Mouse (Mus musculus) neural tube, embryonic 11.5 days (tissue): ENCODE data around the gene Mr1. TPM values are rescaled to one million over a fixed set of nuclear protein-coding genes. Genes with fewer than 3 reads are reported as not detected.
A peak's percentile ranks its signal among the peaks of the same experiment; 100 is the strongest.

Experiments
- ATAC-seq: fragments of 200-750 bp; cut with Nextera tagmentation; 2 replicates; pipeline ENCODE4 v1.8.0; 2017; ENCODE audit warnings: moderate number of reproducible peaks, mild to moderate bottlenecking, moderate TSS enrichment, moderate library complexity; ENCODE audit not compliant: insufficient read depth, low FRiP score, low TSS enrichment
- DNase-seq: peaks from one replicate; pipeline ENCODE4 v3.0.0-alpha.2; 2015; ENCODE audit warnings: low spot score
- H3K27ac ChIP-seq: fragments of 300-500 bp; sonication (generic); 2 replicates; pipeline ENCODE4 v1.5.1; 2014; ENCODE audit warnings: low read depth, mild to moderate bottlenecking, low read length
- H3K27me3 ChIP-seq: fragments of 300-500 bp; sonication (generic); 2 replicates; pipeline ENCODE4 v1.6.1; 2014; ENCODE audit warnings: mild to moderate bottlenecking, low read length, mixed read lengths; ENCODE audit not compliant: control insufficient read depth, insufficient read depth
- H3K36me3 ChIP-seq: fragments of 300-500 bp; sonication (generic); 2 replicates; pipeline ENCODE4 v1.6.1; 2014; ENCODE audit warnings: mild to moderate bottlenecking, low read length, moderate library complexity, mixed read lengths; ENCODE audit not compliant: control insufficient read depth, insufficient read depth
- H3K4me1 ChIP-seq: fragments of 300-500 bp; sonication (generic); 2 replicates; pipeline ENCODE4 v1.6.1; 2014; ENCODE audit warnings: low read length, mixed read lengths; ENCODE audit not compliant: control insufficient read depth, insufficient read depth
- H3K4me2 ChIP-seq: fragments of 300-500 bp; sonication (generic); 2 replicates; pipeline ENCODE4 v1.6.1; 2014; ENCODE audit warnings: low read depth, mild to moderate bottlenecking, moderate library complexity
- H3K4me3 ChIP-seq: fragments of 300-500 bp; sonication (generic); 2 replicates; pipeline ENCODE4 v1.5.1; 2014; ENCODE audit warnings: low read depth, low read length
- H3K9ac ChIP-seq: fragments of 300-500 bp; sonication (generic); 2 replicates; pipeline ENCODE4 v1.6.1; 2014; ENCODE audit warnings: mild to moderate bottlenecking, low read length
- H3K9me3 ChIP-seq: fragments of 300-500 bp; sonication (generic); 2 replicates; pipeline ENCODE4 v1.6.1; 2016; ENCODE audit warnings: low read length; ENCODE audit not compliant: control insufficient read depth
- WGBS: fragments of 180-500 bp; shearing (Covaris S2); extraction: QIAGEN DNeasy Blood & Tissue Kit; methylation state at CpG from one replicate; pipeline ENCODE4 v1.1.7; 2014; 5-methylcytosine and 5-hydroxymethylcytosine counted together
- polyA plus RNA-seq: library from polyadenylated mRNA; unstranded; fragments of >200 nt; fragmentation: Nextera tagmentation; extraction: Ambion mirVana; gene quantifications from 2 replicates; pipeline ENCODE4 v1.2.1, GENCODE M21; 2014

The Mr1 gene
- polyA plus RNA-seq, 1 experiment from 2014 or later = 0.37 TPM

DNA sequence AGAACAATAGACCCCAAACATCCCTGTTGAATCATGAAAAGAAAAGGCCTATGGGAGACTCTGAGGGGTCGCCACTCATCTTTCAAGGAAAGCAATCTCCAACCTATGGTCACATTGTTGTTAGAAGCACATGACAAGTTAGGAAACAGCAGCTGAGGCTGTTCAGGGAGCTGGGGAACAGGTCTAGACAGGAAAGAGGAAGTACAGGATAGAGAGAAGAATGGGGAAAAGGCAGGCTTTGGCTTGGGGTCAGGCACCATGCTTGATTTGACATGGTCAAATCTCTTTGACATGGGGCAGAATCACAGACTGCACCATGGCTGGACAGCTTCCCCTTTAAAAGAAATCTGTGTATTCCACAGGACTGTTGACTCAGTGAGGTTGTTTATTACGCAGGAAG is 614 bp upstream of the Mr1 start:
- 85% methylated on average over 2 of the region's 2 CpGs for WGBS
- no peak overlapping the region for H3K27ac ChIP-seq
- no peak overlapping the region for H3K4me3 ChIP-seq

GRCm38 (mm10) chr1:155145620-155146019 is 994 bp downstream of the Mr1 start:
- no peak overlapping the region for H3K4me3 ChIP-seq
- ATAC-seq = no peak
- no peak for DNase-seq
- no peak overlapping the region for H3K27ac ChIP-seq
- no peaks in the 10 kb centered on the region for H3K9me3 ChIP-seq
- 68% methylated on average over 6 of the region's 6 CpGs for WGBS
- no peaks in the 10 kb centered on the region for H3K36me3 ChIP-seq
- no peaks in the 10 kb centered on the region for H3K4me1 ChIP-seq
- H3K27me3 ChIP-seq = no peaks in the 10 kb centered on the region
- no peak overlapping the region for H3K9ac ChIP-seq
- no peak overlapping the region for H3K4me2 ChIP-seq

More for the DNA sequence above, 614 bp upstream of the Mr1 start:
- ATAC-seq = no peak
- Histone ChIP-seq H3K4me2 (no peak overlapping the region), H3K9ac (no peak overlapping the region), H3K4me1 (no peaks in the 10 kb centered on the region), H3K9me3 (no peaks in the 10 kb centered on the region), H3K36me3 (no peaks in the 10 kb centered on the region), H3K27me3 (no peaks in the 10 kb centered on the region)
- no peak for DNase-seq

- DNase-seq (peak; percentile 33), ATAC-seq (no peak)
- no peaks in the 10 kb centered on the region for H3K27me3 ChIP-seq
- no peak overlapping the region for H3K4me3 ChIP-seq
- no peaks in the 10 kb centered on the region for H3K9me3 ChIP-seq
- no peaks in the 10 kb centered on the region for H3K36me3 ChIP-seq
- no peak overlapping the region for H3K4me2 ChIP-seq
- H3K4me1 ChIP-seq = no peaks in the 10 kb centered on the region
- H3K9ac ChIP-seq = no peak overlapping the region
- H3K27ac ChIP-seq = no peak overlapping the region
- WGBS = 73% methylated on average over 2 of the region's 2 CpGs
These were observed 6.5 kb downstream of the Mr1 start for GRCm38 (mm10) chr1:155140076-155140475.

GRCm38 (mm10) chr1:155138795-155139194 is 7.8 kb downstream of the Mr1 start:
- Histone ChIP-seq H3K27ac (no peak overlapping the region), H3K4me2 (no peak overlapping the region), H3K9ac (no peak overlapping the region), H3K4me1 (no peaks in the 10 kb centered on the region), H3K9me3 (no peaks in the 10 kb centered on the region), H3K4me3 (no peak overlapping the region), H3K36me3 (no peaks in the 10 kb centered on the region), H3K27me3 (no peaks in the 10 kb centered on the region)
- ATAC-seq (no peak), DNase-seq (no peak)
- 91% methylated on average over 7 of the region's 7 CpGs for WGBS

DNA sequence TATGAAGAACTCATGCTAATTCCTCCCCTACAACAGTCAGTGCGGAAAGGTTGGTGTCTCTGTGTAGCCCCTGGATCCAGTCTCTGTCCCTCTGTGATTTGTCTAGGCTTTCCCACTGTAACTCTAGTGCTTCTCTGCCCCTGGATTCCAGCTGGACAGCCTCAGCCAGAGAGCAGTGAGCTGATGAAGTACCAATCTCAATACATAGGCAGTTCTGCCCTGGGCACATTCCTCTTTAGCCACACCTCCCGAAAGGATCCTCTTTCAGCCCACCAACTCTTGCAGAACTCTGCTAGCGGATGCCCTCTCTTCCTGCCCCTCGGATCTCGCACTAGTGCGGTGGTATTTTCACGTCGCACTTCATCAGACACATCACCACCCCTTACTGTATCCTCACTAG is 11.7 kb downstream of the Mr1 start:
- Histone ChIP-seq H3K4me2 (no peak overlapping the region), H3K9me3 (no peaks in the 10 kb centered on the region), H3K4me1 (no peaks in the 10 kb centered on the region), H3K27ac (no peak overlapping the region), H3K4me3 (no peak overlapping the region), H3K36me3 (no peaks in the 10 kb centered on the region), H3K9ac (no peak overlapping the region), H3K27me3 (no peaks in the 10 kb centered on the region)
- ATAC-seq = no peak
- WGBS = 47% methylated on average over 8 of the region's 8 CpGs
- no peak for DNase-seq

DNA sequence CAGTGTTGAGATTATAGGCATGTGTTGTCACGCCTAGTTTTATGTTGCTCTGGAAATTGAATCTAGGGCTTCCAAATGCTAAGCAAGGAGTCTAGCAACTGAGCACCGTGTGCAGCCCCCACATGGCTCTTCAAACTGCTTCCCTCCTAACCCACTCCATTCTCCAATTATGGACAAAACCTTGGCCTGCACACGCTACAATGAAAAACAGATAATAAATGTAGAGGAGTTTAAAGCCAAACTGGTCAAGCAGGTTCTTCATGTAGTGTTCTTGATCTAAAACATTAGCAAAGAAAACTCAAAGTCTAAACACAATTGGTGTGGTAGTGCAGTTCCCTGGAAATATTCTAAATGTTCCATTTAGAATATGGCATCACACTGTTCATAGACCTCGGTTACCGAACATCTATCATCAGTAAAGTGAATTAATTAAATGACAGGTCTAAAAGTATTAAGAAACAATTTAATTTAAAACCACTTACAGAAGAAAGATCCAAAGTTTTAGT is 19.1 kb downstream of the Mr1 start:
- WGBS = 90% methylated on average over 5 of the region's 5 CpGs
- H3K4me2 ChIP-seq = no peak overlapping the region
- no peak overlapping the region for H3K27ac ChIP-seq
- no peaks in the 10 kb centered on the region for H3K27me3 ChIP-seq
- H3K4me1 ChIP-seq = no peaks in the 10 kb centered on the region
- no peaks in the 10 kb centered on the region for H3K9me3 ChIP-seq
- no peak overlapping the region for H3K4me3 ChIP-seq
- H3K36me3 ChIP-seq = no peaks in the 10 kb centered on the region
- DNase-seq (no peak), ATAC-seq (no peak)
- H3K9ac ChIP-seq = no peak overlapping the region

DNA sequence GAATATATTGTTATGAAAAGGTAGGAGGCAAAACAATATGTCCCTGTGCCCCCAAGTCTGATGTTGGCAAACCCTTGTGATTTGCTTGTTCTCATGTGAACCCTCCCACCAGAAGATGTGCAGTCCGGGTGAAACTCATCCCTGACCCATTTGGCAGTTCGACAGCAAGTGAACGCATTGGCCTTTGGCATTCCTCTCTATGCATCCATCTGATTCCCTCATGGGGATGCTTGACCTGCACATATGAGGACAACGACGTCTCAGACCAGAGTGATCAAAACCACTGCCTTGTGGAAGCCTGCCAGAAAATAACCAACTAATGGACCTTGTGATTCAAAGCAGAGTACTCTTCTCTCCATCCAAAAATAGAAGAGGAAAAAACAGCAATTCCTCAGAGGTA is 19.9 kb downstream of the Mr1 start:
- H3K27ac ChIP-seq = no peak overlapping the region

GRCm38 (mm10) chr1:155124397-155124796 is 22.2 kb downstream of the Mr1 start:
- 96% methylated on average over 5 of the region's 5 CpGs for WGBS
- no peaks in the 10 kb centered on the region for H3K4me1 ChIP-seq
- no peak overlapping the region for H3K27ac ChIP-seq
- no peaks in the 10 kb centered on the region for H3K36me3 ChIP-seq
- DNase-seq (no peak), ATAC-seq (no peak)
- no peak overlapping the region for H3K4me2 ChIP-seq
- no peak overlapping the region for H3K4me3 ChIP-seq
- H3K27me3 ChIP-seq = no peaks in the 10 kb centered on the region
- H3K9me3 ChIP-seq = no peaks in the 10 kb centered on the region
- H3K9ac ChIP-seq = no peak overlapping the region

More for the DNA sequence above, 19.9 kb downstream of the Mr1 start:
- Histone ChIP-seq H3K4me2 (no peak overlapping the region), H3K36me3 (no peaks in the 10 kb centered on the region), H3K4me3 (no peak overlapping the region), H3K27me3 (no peaks in the 10 kb centered on the region), H3K9ac (no peak overlapping the region), H3K4me1 (no peaks in the 10 kb centered on the region), H3K9me3 (no peaks in the 10 kb centered on the region)
- no peak for ATAC-seq
- no peak for DNase-seq
- 78% methylated on average over 5 of the region's 5 CpGs for WGBS

- 81% methylated on average over 21 of the region's 21 CpGs for WGBS
- H3K9me3 ChIP-seq = no peaks in the 10 kb centered on the region
These were observed 24.4 kb downstream of the Mr1 start for GRCm38 (mm10) chr1:155121977-155122939.

More at GRCm38 (mm10) chr1:155121977-155122939, 24.4 kb downstream of the Mr1 start:
- Histone ChIP-seq H3K4me3 (no peak overlapping the region), H3K27ac (no peak overlapping the region), H3K27me3 (no peaks in the 10 kb centered on the region), H3K9ac (no peak overlapping the region), H3K4me1 (no peaks in the 10 kb centered on the region), H3K36me3 (no peaks in the 10 kb centered on the region), H3K4me2 (no peak overlapping the region)
- DNase-seq (no peak), ATAC-seq (no peak)
